Mouse (Mus musculus) bone marrow, adult 2 months (tissue): Measurements from ENCODE around the gene Gm11168.
"Not testable (repeated sequence)": the region's sequence is repeated elsewhere in the genome, so short reads cannot be mapped to it uniquely, and the experiment has no call there.

ENCODE experiments used
- CTCF ChIP-seq: fragments of 200-500 bp; IDR thresholded peaks from 2 replicates; pipeline ENCODE4 v1.5.1; 2011; ENCODE audit warnings: low read length, control low read depth; ENCODE audit not compliant: control insufficient read depth, insufficient read depth
- POLR2A ChIP-seq: fragments of 200-500 bp; IDR thresholded peaks from 2 replicates; pipeline ENCODE4 v1.6.1; 2011; ENCODE audit warnings: low read depth, mild to moderate bottlenecking, control low read depth, low read length, borderline replicate concordance; ENCODE audit not compliant: control insufficient read depth

GRCm38 (mm10) chr9:3030677-3031318 lies 27.7 kb downstream of the Gm11168 start:
- not testable (repeated sequence) for TF ChIP-seq POLR2A, CTCF
